Mouse (Mus musculus) gastrocnemius, postnatal 4 days (tissue): ENCODE measurements around the gene Psmd3. TPM values are rescaled to one million over a fixed set of nuclear protein-coding genes. Genes with fewer than 3 reads are reported as not detected.
"Not testable (repeated sequence)": the region's sequence is repeated elsewhere in the genome, so short reads cannot be mapped to it uniquely, and the experiment has no call there.

Experiments
- DNase-seq, 2 experiments: peaks; one replicate each; pipeline ENCODE4 v3.0.0; 2021 to 2022; ENCODE audit warnings: low spot score in 2 of 2, mixed read lengths in 2 of 2
- long read RNA-seq, 2 experiments: library from polyadenylated mRNA; stranded (forward); transcript quantifications; one replicate each; pipeline ENCODE4 v2.0.0; 2021
- total RNA-seq, 2 experiments: library from RNA; stranded (reverse); gene quantifications; 2 replicates each; pipeline ENCODE4 v1.2.3; 2021

Gene Psmd3
- 100 to 1,000 TPM; 130 to 140 TPM for total RNA-seq
- long read RNA-seq, experiment 1, transcript Psmd3-201 (12 exons, 2,148 nt) = major isoform, 160 of 185 reads
- long read RNA-seq, experiment 1, partial matches to known transcripts = 20 of 185 reads
- long read RNA-seq, experiment 1, other reads (novel, unspliced or antisense) = 5 of 185 reads
- long read RNA-seq, experiment 2, transcript Psmd3-201 (12 exons, 2,148 nt) = major isoform, 219 of 254 reads
- long read RNA-seq, experiment 2, partial matches to known transcripts = 18 of 254 reads
- long read RNA-seq, experiment 2, other reads (novel, unspliced or antisense) = 17 of 254 reads

GRCm38 (mm10) chr11:98681786-98682745 lies at the start of gene Psmd3:
Gene Psmd3, plus strand, starts transcription at chr11:98682554.
- DNase-seq = peak; percentile 87 to 94

GRCm38 (mm10) chr11:98635312-98635970 lies 46.9 kb upstream of the Psmd3 start:
- not testable (repeated sequence) for DNase-seq

- DNase-seq = no peak
Observed at GRCm38 (mm10) chr11:98637501-98637900, 44.9 kb upstream of the Psmd3 start.

- no peak for DNase-seq
Observed at GRCm38 (mm10) chr11:98640091-98640490, 42.3 kb upstream of the Psmd3 start.

GRCm38 (mm10) chr11:98644757-98645156 lies 37.6 kb upstream of the Psmd3 start:
- DNase-seq = no peak

GRCm38 (mm10) chr11:98645946-98646345 lies 36.4 kb upstream of the Psmd3 start:
- no peak for DNase-seq

GRCm38 (mm10) chr11:98646459-98646858 lies 35.9 kb upstream of the Psmd3 start, which contains the start of gene Gsdma2:
Gene Gsdma2, plus strand, starts transcription at chr11:98646759.
- no peak for DNase-seq

GRCm38 (mm10) chr11:98655076-98655475 lies 27.3 kb upstream of the Psmd3 start:
- peak in 1 of 2 experiments; percentile 33 for DNase-seq

- DNase-seq = no peak
Observed at GRCm38 (mm10) chr11:98660517-98660916, 21.8 kb upstream of the Psmd3 start.

- DNase-seq = no peak
Observed at GRCm38 (mm10) chr11:98664091-98664490, 18.3 kb upstream of the Psmd3 start, which contains the start of gene Gsdma. Gene Gsdma, plus strand, starts transcription at chr11:98664351.

- no peak for DNase-seq
Observed at GRCm38 (mm10) chr11:98668984-98669383, 13.4 kb upstream of the Psmd3 start.

- no peak for DNase-seq
Observed at GRCm38 (mm10) chr11:98671284-98671815, 11.0 kb upstream of the Psmd3 start.

- DNase-seq = no peak
Observed at GRCm38 (mm10) chr11:98671857-98672256, 10.5 kb upstream of the Psmd3 start.

GRCm38 (mm10) chr11:98672482-98672881 lies 9.9 kb upstream of the Psmd3 start:
- no peak for DNase-seq

GRCm38 (mm10) chr11:98673136-98673535 lies 9.2 kb upstream of the Psmd3 start:
- DNase-seq = peak in 1 of 2 experiments; percentile 52

GRCm38 (mm10) chr11:98675829-98676363 lies 6.5 kb upstream of the Psmd3 start:
- no peak for DNase-seq

GRCm38 (mm10) chr11:98680023-98680422 lies 2.3 kb upstream of the Psmd3 start:
- no peak for DNase-seq

- DNase-seq = not testable (repeated sequence)
Observed at GRCm38 (mm10) chr11:98680595-98680994, 1.8 kb upstream of the Psmd3 start.

- DNase-seq = no peak
Observed at GRCm38 (mm10) chr11:98681186-98681585, 1.2 kb upstream of the Psmd3 start.

GRCm38 (mm10) chr11:98682811-98683210 lies 457 bp downstream of the Psmd3 start:
- DNase-seq = no peak

GRCm38 (mm10) chr11:98685642-98686041 lies 3.3 kb downstream of the Psmd3 start:
- DNase-seq = no peak
